Comparison of ENCODE assay signal across 27 mouse cellular contexts in the genomic region with DNA sequence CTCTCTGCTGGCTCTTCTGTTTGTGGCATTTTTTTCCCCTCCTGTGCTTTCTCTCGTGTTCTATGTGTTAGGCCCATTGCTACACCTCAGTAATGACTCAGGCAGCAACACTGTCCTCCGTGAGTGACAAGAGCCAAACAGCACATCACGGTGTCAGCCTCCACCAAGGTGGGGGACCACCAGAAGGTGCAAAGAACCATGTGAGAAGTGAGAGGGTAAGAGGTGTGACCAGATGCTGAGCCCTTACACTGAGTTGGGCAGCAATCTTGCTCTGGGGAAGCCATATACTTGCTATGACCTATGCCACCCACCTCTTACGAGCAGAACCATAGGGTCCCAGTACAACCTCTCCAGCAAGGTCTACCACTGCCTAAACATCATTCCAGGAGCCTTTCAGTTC. TPM values are rescaled to one million over a fixed set of nuclear protein-coding genes. Genes with fewer than 3 reads are reported as not detected.
A peak's percentile ranks its signal among the peaks of the same experiment; 100 is the strongest.
DNase-seq lines count a peak whose midpoint lies in the region; TF ChIP-seq lines count a peak whose summit lies in the region.
"Had no signal": no experiment of that assay in that cellular context is flagged by ENCODE, and none has a peak within 500 bp of the region (broad histone marks: within the 10 kb centered on the region; RNA-seq: fewer than 3 reads in every experiment).

No protein-coding gene starts in this region.

- H3K4me3 ChIP-seq in cerebellum, adult 2 months (replicated peaks; ENCODE audit: insufficient read depth, low read depth, low read length), result no peak overlapping the region
- H3K4me3 ChIP-seq: embryonic facial prominence, embryonic 12.5 days; embryonic facial prominence, embryonic 15.5 days; gastrocnemius, adult 2 months; heart, adult 2 months; heart, embryonic 10.5 days; heart, embryonic 13.5 days had no signal

- no peak overlapping the region for H3K27ac ChIP-seq in cerebellum, adult 2 months (ENCODE audit: insufficient read depth, low read length)
- H3K27ac ChIP-seq: embryonic facial prominence, embryonic 12.5 days; embryonic facial prominence, embryonic 15.5 days; gastrocnemius, adult 2 months; heart, adult 2 months; heart, embryonic 10.5 days; heart, embryonic 13.5 days; hindbrain, embryonic 14.5 days had no signal

- peaks cover 4% of the 10 kb centered on the region; the same call in 1 of the 2 replicates for H3K4me1 ChIP-seq in cerebellum, adult 2 months (ENCODE audit: control insufficient read depth, insufficient read depth, low read length)

- WGBS in cerebellum, adult 2 months, result 86% methylated on average over 4 of the region's 4 CpGs

- DNase-seq in heart, adult 11 months, result peak; percentile 83
- no peak for DNase-seq in heart, adult 18-20 months
- peak; percentile 35 for DNase-seq in thymus, postnatal 25 days
- DNase-seq in thymus, postnatal 14 days, result no peak
- peak; percentile 38 for DNase-seq in CD4-positive helper T cell, adult 2 months (ENCODE audit: low read depth, low spot score)
- DNase-seq in natural killer cell, adult 2 months (ENCODE audit: low spot score in 2 of 2), result peak; percentile 69 to 84
- no peak for DNase-seq in cerebellum, adult 2 months
- DNase-seq: adrenal gland, postnatal 10 days; adrenal gland, postnatal 36 days; cerebellum, adult 18-20 months; cerebellum, adult 9-11 months; cerebellum, postnatal 25 days; forebrain, postnatal 0 days; gastrocnemius, adult 2 months; gastrocnemius, postnatal 14 days; heart, postnatal 14 days; heart, postnatal 4 days had no signal

- no peaks in the 10 kb centered on the region for H3K27me3 ChIP-seq in cerebellum, adult 2 months (ENCODE audit: control insufficient read depth, insufficient read depth, low read length)
- H3K27me3 ChIP-seq: CH12.LX; embryonic facial prominence, embryonic 12.5 days; embryonic facial prominence, embryonic 15.5 days; heart, embryonic 13.5 days had no signal

- no peak for TF ChIP-seq CTCF in cerebellum, adult 2 months (IDR thresholded peaks at IDR 0.05; ENCODE audit: borderline replicate concordance, insufficient read depth, low read depth, low read length)

- TF ChIP-seq POLR2A in cerebellum, adult 2 months (IDR thresholded peaks at IDR 0.05; ENCODE audit: borderline replicate concordance, insufficient read depth, low read length), result no peak

RNA-seq across cellular contexts. Expression of a gene that starts 9.9 kb away (rescaled TPM):
- 1 to 10 TPM in 1 of 2 experiments, under 1 TPM in 1; 0.32 to 4.6 TPM for total RNA-seq in heart, adult 18-20 months (2021)
- 0.08 and 0.13 TPM in 2 replicates for polyA plus RNA-seq in cerebellum, adult 2 months (2012; rRNA removed)
- total RNA-seq: forebrain, postnatal 0 days; gastrocnemius, adult 2 months had no signal
- polyA plus RNA-seq: embryonic facial prominence, embryonic 12.5 days; forebrain, embryonic 11.5 days; G1E; heart, embryonic 13.5 days; hindbrain, embryonic 14.5 days; Patski had no signal

Comparison
In these comparisons a context has a peak if more than half of its experiments do, and no peak if none do; other contexts are left out.
1. DNase-seq: peak in heart, adult 11 months (single experiment), thymus, postnatal 25 days (single experiment), CD4-positive helper T cell, adult 2 months (single experiment) and natural killer cell, adult 2 months (2 of 2); none in heart, adult 18-20 months (0 of 2), thymus, postnatal 14 days (single experiment) and cerebellum, adult 2 months (0 of 2).